Mouse (Mus musculus): ENCODE measurements at regions not wholly inside any gene's neighbourhood (a gene's known extent, or its start where the extent isn't known, plus 50 kb on each side); places are given as distances from the start of the nearest gene placed in this dataset.
A peak's percentile ranks its signal among the peaks of the same experiment; 100 is the strongest.

GRCm38 (mm10) chr13:90515773-90516503 is 389.2 kb downstream of the Atp6ap1l start:
- WGBS = 32% methylated on average over 3 of the region's 3 CpGs
- peak in 1 of 2 experiments; percentile 8 for DNase-seq (ENCODE audit: low read depth in 1 of 2, low spot score in 2 of 2)
- no peaks in the 10 kb centered on the region for H3K36me3 ChIP-seq (ENCODE audit: control insufficient read depth, insufficient read depth, low read length)
- H3K4me1 ChIP-seq (ENCODE audit: control insufficient read depth, insufficient read depth, insufficient read length) = no peaks in the 10 kb centered on the region
- no peaks in the 10 kb centered on the region for H3K27me3 ChIP-seq (ENCODE audit: control insufficient read depth, insufficient read depth, low read length)
- no peak overlapping the region for H3K4me3 ChIP-seq (ENCODE audit: extremely low read depth, insufficient read depth, insufficient read length)
- TF ChIP-seq CTCF (IDR thresholded peaks at IDR 0.05; ENCODE audit: extremely low read depth, insufficient read depth, insufficient read length, insufficient replicate concordance) = no peak
- no peak for TF ChIP-seq POLR2A (IDR thresholded peaks at IDR 0.05; ENCODE audit: low read depth, low read length)
- H3K27ac ChIP-seq (ENCODE audit: insufficient read depth, low read length) = no peak overlapping the region

GRCm38 (mm10) chr13:90513867-90514266 is 391.3 kb downstream of the Atp6ap1l start:
- Histone ChIP-seq H3K4me3 (ENCODE audit: extremely low read depth, insufficient read depth, insufficient read length) (no peak overlapping the region), H3K27me3 (ENCODE audit: control insufficient read depth, insufficient read depth, low read length) (no peaks in the 10 kb centered on the region), H3K4me1 (ENCODE audit: control insufficient read depth, insufficient read depth, insufficient read length) (no peaks in the 10 kb centered on the region), H3K27ac (ENCODE audit: insufficient read depth, low read length) (no peak overlapping the region), H3K36me3 (ENCODE audit: control insufficient read depth, insufficient read depth, low read length) (no peaks in the 10 kb centered on the region)
- TF ChIP-seq POLR2A (IDR thresholded peaks at IDR 0.05; ENCODE audit: low read depth, low read length) = no peak
- TF ChIP-seq CTCF (IDR thresholded peaks at IDR 0.05; ENCODE audit: extremely low read depth, insufficient read depth, insufficient read length, insufficient replicate concordance) = no peak
- 86% methylated on average over 4 of the region's 4 CpGs for WGBS
- no peak for DNase-seq (ENCODE audit: low read depth in 1 of 2, low spot score in 2 of 2)

- H3K27ac ChIP-seq (ENCODE audit: insufficient read depth, low read length) = no peak overlapping the region
- H3K27me3 ChIP-seq (ENCODE audit: control insufficient read depth, insufficient read depth, low read length) = no peaks in the 10 kb centered on the region
- WGBS = 80% methylated on average over 2 of the region's 2 CpGs
- H3K4me1 ChIP-seq (ENCODE audit: control insufficient read depth, insufficient read depth, insufficient read length) = no peaks in the 10 kb centered on the region
- no peak overlapping the region for H3K4me3 ChIP-seq (ENCODE audit: extremely low read depth, insufficient read depth, insufficient read length)
- no peaks in the 10 kb centered on the region for H3K36me3 ChIP-seq (ENCODE audit: control insufficient read depth, insufficient read depth, low read length)
- DNase-seq (ENCODE audit: low read depth in 1 of 2, low spot score in 2 of 2) = no peak
- TF ChIP-seq POLR2A (IDR thresholded peaks at IDR 0.05; ENCODE audit: low read depth, low read length) (no peak), CTCF (IDR thresholded peaks at IDR 0.05; ENCODE audit: extremely low read depth, insufficient read depth, insufficient read length, insufficient replicate concordance) (no peak)
These were observed 392.3 kb downstream of the Atp6ap1l start for GRCm38 (mm10) chr13:90512786-90513401.

GRCm38 (mm10) chr13:90510479-90510878 is 394.7 kb downstream of the Atp6ap1l start:
- Histone ChIP-seq H3K4me1 (ENCODE audit: control insufficient read depth, insufficient read depth, insufficient read length) (no peaks in the 10 kb centered on the region), H3K4me3 (ENCODE audit: extremely low read depth, insufficient read depth, insufficient read length) (no peak overlapping the region), H3K27me3 (ENCODE audit: control insufficient read depth, insufficient read depth, low read length) (no peaks in the 10 kb centered on the region), H3K27ac (ENCODE audit: insufficient read depth, low read length) (no peak overlapping the region), H3K36me3 (ENCODE audit: control insufficient read depth, insufficient read depth, low read length) (no peaks in the 10 kb centered on the region)
- no peak for TF ChIP-seq CTCF (IDR thresholded peaks at IDR 0.05; ENCODE audit: extremely low read depth, insufficient read depth, insufficient read length, insufficient replicate concordance)
- no peak for TF ChIP-seq POLR2A (IDR thresholded peaks at IDR 0.05; ENCODE audit: low read depth, low read length)
- WGBS = 88% methylated on average over 6 of the region's 6 CpGs
- DNase-seq (ENCODE audit: low read depth in 1 of 2, low spot score in 2 of 2) = no peak

GRCm38 (mm10) chr13:90503188-90503587 is 402.0 kb downstream of the Atp6ap1l start:
- no peak for DNase-seq (ENCODE audit: low read depth in 1 of 2, low spot score in 2 of 2)
- no peaks in the 10 kb centered on the region for H3K4me1 ChIP-seq (ENCODE audit: control insufficient read depth, insufficient read depth, insufficient read length)
- H3K36me3 ChIP-seq (ENCODE audit: control insufficient read depth, insufficient read depth, low read length) = no peaks in the 10 kb centered on the region
- H3K4me3 ChIP-seq (ENCODE audit: extremely low read depth, insufficient read depth, insufficient read length) = no peak overlapping the region
- TF ChIP-seq POLR2A (IDR thresholded peaks at IDR 0.05; ENCODE audit: low read depth, low read length) (no peak), CTCF (IDR thresholded peaks at IDR 0.05; ENCODE audit: extremely low read depth, insufficient read depth, insufficient read length, insufficient replicate concordance) (no peak)
- 92% methylated on average over 2 of the region's 2 CpGs for WGBS
- H3K27me3 ChIP-seq (ENCODE audit: control insufficient read depth, insufficient read depth, low read length) = no peaks in the 10 kb centered on the region
- no peak overlapping the region for H3K27ac ChIP-seq (ENCODE audit: insufficient read depth, low read length)

GRCm38 (mm10) chr13:90502141-90502540 is 403.0 kb downstream of the Atp6ap1l start:
- no peaks in the 10 kb centered on the region for H3K4me1 ChIP-seq (ENCODE audit: control insufficient read depth, insufficient read depth, insufficient read length)
- no peak overlapping the region for H3K4me3 ChIP-seq (ENCODE audit: extremely low read depth, insufficient read depth, insufficient read length)
- H3K27ac ChIP-seq (ENCODE audit: insufficient read depth, low read length) = no peak overlapping the region
- TF ChIP-seq CTCF (IDR thresholded peaks at IDR 0.05; ENCODE audit: extremely low read depth, insufficient read depth, insufficient read length, insufficient replicate concordance) (no peak), POLR2A (IDR thresholded peaks at IDR 0.05; ENCODE audit: low read depth, low read length) (no peak)
- 91% methylated on average over 1 of the region's 1 CpGs for WGBS
- H3K27me3 ChIP-seq (ENCODE audit: control insufficient read depth, insufficient read depth, low read length) = no peaks in the 10 kb centered on the region
- H3K36me3 ChIP-seq (ENCODE audit: control insufficient read depth, insufficient read depth, low read length) = no peaks in the 10 kb centered on the region
- no peak for DNase-seq (ENCODE audit: low read depth in 1 of 2, low spot score in 2 of 2)

GRCm38 (mm10) chr13:90498978-90499377 is 406.2 kb downstream of the Atp6ap1l start:
- Histone ChIP-seq H3K27me3 (ENCODE audit: control insufficient read depth, insufficient read depth, low read length) (no peaks in the 10 kb centered on the region), H3K27ac (ENCODE audit: insufficient read depth, low read length) (no peak overlapping the region), H3K4me3 (ENCODE audit: extremely low read depth, insufficient read depth, insufficient read length) (no peak overlapping the region), H3K36me3 (ENCODE audit: control insufficient read depth, insufficient read depth, low read length) (no peaks in the 10 kb centered on the region), H3K4me1 (ENCODE audit: control insufficient read depth, insufficient read depth, insufficient read length) (no peaks in the 10 kb centered on the region)
- WGBS = 32% methylated on average over 3 of the region's 3 CpGs
- TF ChIP-seq CTCF (IDR thresholded peaks at IDR 0.05; ENCODE audit: extremely low read depth, insufficient read depth, insufficient read length, insufficient replicate concordance) (no peak), POLR2A (IDR thresholded peaks at IDR 0.05; ENCODE audit: low read depth, low read length) (no peak)
- DNase-seq (ENCODE audit: low read depth in 1 of 2, low spot score in 2 of 2) = no peak
